Mouse (Mus musculus): ENCODE data around the gene Begain.

DNA sequence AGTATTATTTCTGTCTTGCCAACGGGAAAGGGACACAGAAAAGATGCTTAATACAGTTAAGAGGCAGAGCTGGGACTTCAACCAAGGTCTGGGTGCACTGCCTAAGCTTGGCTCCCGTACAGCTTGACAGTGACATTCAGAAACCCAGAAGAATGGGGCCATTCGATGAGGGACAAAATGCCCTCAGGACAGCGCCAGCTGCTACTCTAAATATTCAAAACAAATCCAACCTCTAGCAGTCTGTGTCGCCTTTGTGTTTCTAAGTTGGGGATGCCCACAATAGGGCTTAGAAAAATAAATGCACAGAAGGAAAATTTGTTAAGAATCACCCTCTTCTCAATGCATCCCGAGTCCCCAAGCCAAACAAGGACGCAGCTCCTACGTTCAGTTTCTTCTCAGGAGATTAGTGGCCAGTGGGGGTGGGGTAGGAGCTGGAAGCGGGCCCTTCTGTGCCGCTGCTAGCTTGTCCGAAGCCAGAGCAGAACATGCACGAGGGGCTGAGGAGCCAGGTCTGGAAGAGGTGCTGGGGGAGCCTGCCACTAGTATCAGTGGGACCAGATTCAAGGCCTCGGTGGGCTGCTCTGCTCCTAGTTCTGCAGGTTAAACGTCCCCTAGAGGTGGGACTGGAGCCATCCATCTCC, 29.7 kb downstream of the Begain start:
- TF ChIP-seq POLR2A (IDR thresholded peaks at IDR 0.05; ENCODE audit: low read depth, low read length) = no peak
- no peak for TF ChIP-seq CTCF (IDR thresholded peaks at IDR 0.05; ENCODE audit: borderline replicate concordance, insufficient read depth, low read length)
